Mouse (Mus musculus) liver, embryonic 14.5 days (tissue): ENCODE measurements at regions not wholly inside any gene's neighbourhood (a gene's known extent, or its start where the extent isn't known, plus 50 kb on each side); places are given as distances from the start of the nearest gene placed in this dataset.

Experiments
- ATAC-seq: fragments of 200-750 bp; cut with Nextera tagmentation; 2 replicates; pipeline ENCODE4 v1.8.0; 2017; ENCODE audit warnings: moderate number of reproducible peaks, mild to moderate bottlenecking, moderate library complexity; ENCODE audit not compliant: insufficient read depth
- DNase-seq, 3 experiments: peaks; one replicate each; pipeline ENCODE4 v3.0.0-alpha.2; 2012 to 2013; ENCODE audit warnings: low read depth in 3 of 3, low spot score in 3 of 3
- H3K27ac ChIP-seq: fragments of 300-500 bp; sonication (generic); 2 replicates; pipeline ENCODE4 v1.5.1; 2014; ENCODE audit warnings: moderate library complexity, mild to moderate bottlenecking, control low read depth, inconsistent platforms
- H3K27me3 ChIP-seq: fragments of 300-500 bp; sonication (generic); 2 replicates; pipeline ENCODE4 v1.6.1; 2014; ENCODE audit warnings: mild to moderate bottlenecking, low read length, moderate library complexity; ENCODE audit not compliant: control insufficient read depth, insufficient read depth
- H3K36me3 ChIP-seq: fragments of 300-500 bp; sonication (generic); replicated peaks from 2 replicates; pipeline ENCODE4 v1.6.1; 2014; ENCODE audit warnings: low read depth; ENCODE audit not compliant: control insufficient read depth, insufficient read depth
- H3K4me1 ChIP-seq, 2 experiments: fragments of 200-500 bp in 1 of 2; fragments of 300-500 bp in 1 of 2; sonication (generic) in 1 of 2; replicated peaks; 2 replicates each; pipeline ENCODE4 v1.6.1; 2012 to 2014; ENCODE audit warnings: antibody characterized with exemption in 1 of 2, inconsistent platforms in 1 of 2, low read length in 1 of 2; ENCODE audit not compliant: control insufficient read depth in 2 of 2, insufficient read depth in 2 of 2
- H3K4me2 ChIP-seq: fragments of 300-500 bp; sonication (generic); 2 replicates; pipeline ENCODE4 v1.6.1; 2014; ENCODE audit warnings: low read depth, mild to moderate bottlenecking, control low read depth, moderate library complexity
- H3K4me3 ChIP-seq, 2 experiments: fragments of 200-500 bp in 1 of 2; fragments of 300-500 bp in 1 of 2; sonication (generic) in 1 of 2; 2 replicates each; pipeline ENCODE4 v1.5.1; 2012 to 2014; ENCODE audit warnings: low read depth in 2 of 2, low read length in 2 of 2, mild to moderate bottlenecking in 2 of 2, control low read depth in 1 of 2, inconsistent platforms in 1 of 2, moderate library complexity in 1 of 2; ENCODE audit not compliant: insufficient read depth in 1 of 2
- H3K9ac ChIP-seq: fragments of 300-500 bp; sonication (generic); replicated peaks from 2 replicates; pipeline ENCODE4 v1.6.1; 2014; ENCODE audit warnings: mild to moderate bottlenecking, control low read depth, moderate library complexity
- H3K9me3 ChIP-seq: fragments of 300-500 bp; sonication (generic); 2 replicates; pipeline ENCODE4 v1.6.1; 2016; ENCODE audit warnings: low read length, mixed read lengths; ENCODE audit not compliant: control insufficient read depth
- CTCF ChIP-seq: IDR thresholded peaks from 2 replicates; pipeline ENCODE4 v1.5.1; 2016; ENCODE audit warnings: antibody characterized with exemption, low read depth, control low read depth
- EP300 ChIP-seq: IDR thresholded peaks from 2 replicates; pipeline ENCODE4 v1.6.1; 2016; ENCODE audit warnings: antibody characterized with exemption, low read depth
- WGBS: fragments of 180-500 bp; shearing (Covaris S2); extraction: QIAGEN DNeasy Blood & Tissue Kit; methylation state at CpG from one replicate; pipeline ENCODE4 v1.1.7; 2014; ENCODE audit not compliant: insufficient replicate concordance; 5-methylcytosine and 5-hydroxymethylcytosine counted together

GRCm38 (mm10) chr3:20892916-20893430 is 526.0 kb upstream of the Agtr1b start:
- no peak overlapping the region for H3K9ac ChIP-seq
- no peaks in the 10 kb centered on the region for H3K4me1 ChIP-seq
- H3K9me3 ChIP-seq: no peaks in the 10 kb centered on the region
- DNase-seq (no peak), ATAC-seq (no peak)
- no peak overlapping the region for H3K4me3 ChIP-seq
- no peak for TF ChIP-seq EP300
- no peak for TF ChIP-seq CTCF
- 53% methylated on average over 1 of the region's 1 CpGs for WGBS
- H3K27me3 ChIP-seq: no peaks in the 10 kb centered on the region
- H3K4me2 ChIP-seq: no peak overlapping the region
- H3K27ac ChIP-seq: no peak overlapping the region
- H3K36me3 ChIP-seq: no peaks in the 10 kb centered on the region

GRCm38 (mm10) chr3:20864241-20864640 is 497.3 kb upstream of the Agtr1b start:
- H3K9me3 ChIP-seq: no peaks in the 10 kb centered on the region
- H3K27me3 ChIP-seq: no peaks in the 10 kb centered on the region
- ATAC-seq: no peak
- H3K36me3 ChIP-seq: no peaks in the 10 kb centered on the region
- no peak for TF ChIP-seq EP300
- no peak for TF ChIP-seq CTCF
- no peak for DNase-seq
- no peaks in the 10 kb centered on the region for H3K4me1 ChIP-seq
- H3K27ac ChIP-seq: no peak overlapping the region
- WGBS: 55% methylated on average over 2 of the region's 2 CpGs
- H3K4me2 ChIP-seq: no peak overlapping the region
- H3K9ac ChIP-seq: no peak overlapping the region
- no peak overlapping the region for H3K4me3 ChIP-seq

GRCm38 (mm10) chr3:20831038-20831437 is 464.1 kb upstream of the Agtr1b start:
- TF ChIP-seq EP300 (no peak), CTCF (no peak)
- ATAC-seq (no peak), DNase-seq (no peak)
- no peaks in the 10 kb centered on the region for H3K27me3 ChIP-seq
- H3K9ac ChIP-seq: no peak overlapping the region
- H3K4me2 ChIP-seq: no peak overlapping the region
- no peaks in the 10 kb centered on the region for H3K4me1 ChIP-seq
- 40% methylated on average over 4 of the region's 4 CpGs for WGBS
- no peaks in the 10 kb centered on the region for H3K36me3 ChIP-seq
- H3K27ac ChIP-seq: no peak overlapping the region
- no peak overlapping the region for H3K4me3 ChIP-seq
- no peaks in the 10 kb centered on the region for H3K9me3 ChIP-seq

GRCm38 (mm10) chr3:20829391-20829790 is 462.4 kb upstream of the Agtr1b start:
- DNase-seq (no peak), ATAC-seq (no peak)
- no peaks in the 10 kb centered on the region for H3K27me3 ChIP-seq
- TF ChIP-seq EP300 (no peak), CTCF (no peak)
- no peaks in the 10 kb centered on the region for H3K36me3 ChIP-seq
- H3K4me2 ChIP-seq: no peak overlapping the region
- H3K4me1 ChIP-seq: no peaks in the 10 kb centered on the region
- H3K9ac ChIP-seq: no peak overlapping the region
- WGBS: 64% methylated on average over 1 of the region's 1 CpGs
- no peaks in the 10 kb centered on the region for H3K9me3 ChIP-seq
- no peak overlapping the region for H3K4me3 ChIP-seq
- no peak overlapping the region for H3K27ac ChIP-seq

- Histone ChIP-seq H3K9me3 (no peaks in the 10 kb centered on the region), H3K27ac (no peak overlapping the region), H3K4me1 (no peaks in the 10 kb centered on the region), H3K27me3 (no peaks in the 10 kb centered on the region), H3K9ac (no peak overlapping the region), H3K4me2 (no peak overlapping the region), H3K36me3 (no peaks in the 10 kb centered on the region), H3K4me3 (no peak overlapping the region)
- no peak for TF ChIP-seq EP300
- TF ChIP-seq CTCF: no peak
- ATAC-seq (no peak), DNase-seq (no peak)
- 48% methylated on average over 3 of the region's 3 CpGs for WGBS
Observed at GRCm38 (mm10) chr3:20828811-20829210, 461.8 kb upstream of the Agtr1b start.
